Mouse (Mus musculus): ENCODE data around the gene Abo. TPM values are rescaled to one million over a fixed set of nuclear protein-coding genes. Genes with fewer than 3 reads are reported as not detected.
A peak's percentile ranks its signal among the peaks of the same experiment; 100 is the strongest.
"Not testable (repeated sequence)": the region's sequence is repeated elsewhere in the genome, so short reads cannot be mapped to it uniquely, and the experiment has no call there.

Abo gene
- total RNA-seq, 1 experiment from 2014 or later: not detected

- ATAC-seq (ENCODE audit: extremely low read depth, insufficient number of reproducible peaks, low FRiP score, poor library complexity, severe bottlenecking): not testable (repeated sequence)
These were observed 20.8 kb upstream of the Abo start for GRCm38 (mm10) chr2:26885541-26885940.

- ATAC-seq (ENCODE audit: extremely low read depth, insufficient number of reproducible peaks, low FRiP score, poor library complexity, severe bottlenecking): no peak
These were observed 13.8 kb upstream of the Abo start for GRCm38 (mm10) chr2:26878571-26878970.

- no peak; the same call in 1 of the 2 replicates for ATAC-seq (ENCODE audit: extremely low read depth, insufficient number of reproducible peaks, low FRiP score, poor library complexity, severe bottlenecking)
These were observed 5.9 kb upstream of the Abo start for GRCm38 (mm10) chr2:26870666-26871065.

- peak; percentile 93 for ATAC-seq (ENCODE audit: extremely low read depth, insufficient number of reproducible peaks, low FRiP score, poor library complexity, severe bottlenecking)
These were observed 1.9 kb downstream of the Abo start for GRCm38 (mm10) chr2:26862856-26863255.

GRCm38 (mm10) chr2:26847706-26848105 lies 17.1 kb downstream of the Abo start:
- ATAC-seq (ENCODE audit: extremely low read depth, insufficient number of reproducible peaks, low FRiP score, poor library complexity, severe bottlenecking): peak; percentile 61

- ATAC-seq (ENCODE audit: extremely low read depth, insufficient number of reproducible peaks, low FRiP score, poor library complexity, severe bottlenecking): no peak
These were observed 32.3 kb downstream of the Abo start for GRCm38 (mm10) chr2:26832478-26832877.

GRCm38 (mm10) chr2:26828047-26828446 lies 36.7 kb downstream of the Abo start:
- ATAC-seq (ENCODE audit: extremely low read depth, insufficient number of reproducible peaks, low FRiP score, poor library complexity, severe bottlenecking): no peak

GRCm38 (mm10) chr2:26827261-26827975 lies 37.4 kb downstream of the Abo start:
- ATAC-seq (ENCODE audit: extremely low read depth, insufficient number of reproducible peaks, low FRiP score, poor library complexity, severe bottlenecking): no peak

Other genes starting within 250 kb of the Abo start
- not detected in 2 replicates for gene Fam69b, start 236.5 kb downstream of the Abo start, total RNA-seq (2017)
- gene Lcn4, start 193.7 kb downstream of the Abo start, total RNA-seq (2017): 1.2 and 1.7 TPM in 2 replicates
- gene Surf6, start 37.9 kb upstream of the Abo start, total RNA-seq (2017): 46.4 and 52.5 TPM in 2 replicates
- gene Med22, start 45.7 kb upstream of the Abo start, total RNA-seq (2017): 10.6 and 13.3 TPM in 2 replicates
- 711 and 793 TPM in 2 replicates for gene Rpl7a, start 45.8 kb upstream of the Abo start, total RNA-seq (2017)
- gene Surf2, start 51.4 kb upstream of the Abo start, total RNA-seq (2017): 40.9 and 44.7 TPM in 2 replicates
- 74.5 and 91.8 TPM in 2 replicates for gene Surf1, start 51.6 kb upstream of the Abo start, total RNA-seq (2017)
- gene Surf4, start 68.9 kb upstream of the Abo start, total RNA-seq (2017): 49.6 and 56.1 TPM in 2 replicates
- not detected in 2 replicates for gene Stkld1, start 69.1 kb upstream of the Abo start, total RNA-seq (2017)
- gene Rexo4, start 99.4 kb upstream of the Abo start, total RNA-seq (2017): 76.4 and 98.3 TPM in 2 replicates
- not detected in 2 replicates for gene Adamts13, start 108.4 kb upstream of the Abo start, total RNA-seq (2017)
- gene Cacfd1, start 144.9 kb upstream of the Abo start, total RNA-seq (2017): 16.9 and 22.8 TPM in 2 replicates
- gene Slc2a6, start 163.0 kb upstream of the Abo start, total RNA-seq (2017): 82.6 and 87.3 TPM in 2 replicates
- not detected in 2 replicates for gene Mymk, start 207.2 kb upstream of the Abo start, total RNA-seq (2017)
- not detected in 2 replicates for gene Adamtsl2, start 214.4 kb upstream of the Abo start, total RNA-seq (2017)